Mouse (Mus musculus) megakaryocyte, embryonic 14.5 days (primary cell): Measurements from ENCODE around the gene Nnmt.

Experiments used
- FLI1 ChIP-seq: IDR thresholded peaks from 2 replicates; pipeline ENCODE4 v1.6.1; 2012; ENCODE audit warnings: low read length, inconsistent platforms, mixed read lengths
- GATA1 ChIP-seq: IDR thresholded peaks from 3 replicates; pipeline ENCODE4 v1.6.1; 2012; ENCODE audit warnings: mixed read lengths, low read length, inconsistent platforms, borderline replicate concordance

DNA sequence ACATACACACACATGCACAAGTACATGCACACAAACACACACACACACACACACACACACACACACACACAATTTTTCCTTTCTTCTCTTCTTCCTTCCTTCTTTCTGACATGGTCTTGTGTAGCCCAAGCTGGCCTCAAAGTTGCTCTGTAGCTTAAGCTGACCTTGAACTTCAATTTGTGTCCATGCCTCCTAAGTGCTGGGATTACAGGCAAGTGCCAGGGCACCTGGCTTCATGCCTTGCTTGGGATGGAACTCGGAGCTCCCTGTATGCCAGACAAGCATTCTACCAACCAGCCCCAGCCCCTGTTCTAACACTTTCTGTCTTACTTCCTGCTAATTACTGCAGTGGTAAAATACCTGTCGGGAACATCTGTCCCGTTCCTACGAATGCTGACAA lies 8.3 kb upstream of the Nnmt start:
- TF ChIP-seq GATA1, result no peak
- no peak for TF ChIP-seq FLI1
